Mouse (Mus musculus) testis, postnatal 10 days (tissue): ENCODE measurements at regions not wholly inside any gene's neighbourhood (a gene's known extent, or its start where the extent isn't known, plus 50 kb on each side); places are given as distances from the start of the nearest gene placed in this dataset.

Experiments used
- DNase-seq: peaks from one replicate; pipeline ENCODE4 v3.0.0; 2021; ENCODE audit warnings: low spot score

- no peak for DNase-seq
Measured at GRCm38 (mm10) chr8:89415287-89415686, 371.3 kb upstream of the Sall1 start.

GRCm38 (mm10) chr8:89412500-89412899 lies 368.5 kb upstream of the Sall1 start:
- no peak for DNase-seq

- no peak for DNase-seq
Measured at GRCm38 (mm10) chr8:89412046-89412445, 368.1 kb upstream of the Sall1 start.

- DNase-seq = no peak
Measured at GRCm38 (mm10) chr8:89406688-89407087, 362.7 kb upstream of the Sall1 start.

GRCm38 (mm10) chr8:89404287-89404686 lies 360.3 kb upstream of the Sall1 start:
- DNase-seq = no peak

- DNase-seq = no peak
Measured at GRCm38 (mm10) chr8:89396673-89397072, 352.7 kb upstream of the Sall1 start.

GRCm38 (mm10) chr8:89392749-89393148 lies 348.8 kb upstream of the Sall1 start:
- no peak for DNase-seq

GRCm38 (mm10) chr8:89388761-89389160 lies 344.8 kb upstream of the Sall1 start:
- no peak for DNase-seq

GRCm38 (mm10) chr8:89387295-89387694 lies 343.3 kb upstream of the Sall1 start:
- no peak for DNase-seq

GRCm38 (mm10) chr8:89385028-89385427 lies 341.1 kb upstream of the Sall1 start:
- no peak for DNase-seq

- DNase-seq = no peak
Measured at GRCm38 (mm10) chr8:89383781-89384180, 339.8 kb upstream of the Sall1 start.

GRCm38 (mm10) chr8:89382538-89383380 lies 338.8 kb upstream of the Sall1 start:
- DNase-seq = no peak

- DNase-seq = no peak
Measured at GRCm38 (mm10) chr8:89380436-89380835, 336.5 kb upstream of the Sall1 start.

GRCm38 (mm10) chr8:89372761-89373160 lies 328.8 kb upstream of the Sall1 start:
- DNase-seq = no peak

- DNase-seq = no peak
Measured at GRCm38 (mm10) chr8:89371773-89372132, 327.8 kb upstream of the Sall1 start.

- no peak for DNase-seq
Measured at GRCm38 (mm10) chr8:89370816-89371772, 327.1 kb upstream of the Sall1 start.

GRCm38 (mm10) chr8:89365430-89365829 lies 321.5 kb upstream of the Sall1 start:
- DNase-seq = no peak

- no peak for DNase-seq
Measured at GRCm38 (mm10) chr8:89358411-89358810, 314.4 kb upstream of the Sall1 start.

GRCm38 (mm10) chr8:89345547-89345946 lies 301.6 kb upstream of the Sall1 start:
- DNase-seq = no peak

- DNase-seq = no peak
Measured at GRCm38 (mm10) chr8:89341686-89342085, 297.7 kb upstream of the Sall1 start.

- DNase-seq = no peak
Measured at GRCm38 (mm10) chr8:89335416-89335815, 291.5 kb upstream of the Sall1 start.

GRCm38 (mm10) chr8:89325751-89326351 lies 281.9 kb upstream of the Sall1 start:
- DNase-seq = no peak

- no peak for DNase-seq
Measured at GRCm38 (mm10) chr8:89325248-89325645, 281.3 kb upstream of the Sall1 start.
